Mouse (Mus musculus) CH12.LX (cell line): ENCODE results near the gene Cptp.

Source experiments
- CHD1 ChIP-seq: IDR thresholded peaks from 2 replicates; pipeline ENCODE4 v1.6.1; 2012; ENCODE audit warnings: low read depth, low read length, improper control_type of control experiment, inconsistent platforms
- CTCF ChIP-seq, 2 experiments: IDR thresholded peaks in 1 of 2; conservative IDR thresholded peaks in 1 of 2; 2 replicates each; pipeline ENCODE4 v1.5.1; 2011 to 2012; ENCODE audit warnings: low read depth in 2 of 2, low read length in 2 of 2, improper control_type of control experiment in 1 of 2, inconsistent platforms in 1 of 2, mild to moderate bottlenecking in 1 of 2, moderate library complexity in 1 of 2
- EP300 ChIP-seq: IDR thresholded peaks from 2 replicates; pipeline ENCODE4 v1.6.1; 2011; ENCODE audit warnings: low read length, improper control_type of control experiment
- HCFC1 ChIP-seq: IDR thresholded peaks from 2 replicates; pipeline ENCODE4 v1.6.1; 2012; ENCODE audit warnings: low read depth, mild to moderate bottlenecking, inconsistent platforms, low read length, improper control_type of control experiment
- MAFK ChIP-seq: IDR thresholded peaks from 2 replicates; pipeline ENCODE4 v1.6.1; 2011; ENCODE audit warnings: low read length, improper control_type of control experiment; ENCODE audit not compliant: insufficient replicate concordance
- POLR2A ChIP-seq: IDR thresholded peaks from 2 replicates; pipeline ENCODE4 v1.6.1; 2011; ENCODE audit warnings: low read depth, mild to moderate bottlenecking, improper control_type of control experiment, low read length
- RAD21 ChIP-seq: IDR thresholded peaks from 2 replicates; pipeline ENCODE4 v1.6.1; 2011; ENCODE audit warnings: low read depth, mild to moderate bottlenecking, low read length, improper control_type of control experiment, moderate library complexity
- TBP ChIP-seq: conservative IDR thresholded peaks from 2 replicates; pipeline ENCODE4 v1.6.1; 2011; ENCODE audit warnings: low read depth, low read length, improper control_type of control experiment
- USF1 ChIP-seq: IDR thresholded peaks from 2 replicates; pipeline ENCODE4 v1.6.1; 2014; ENCODE audit warnings: low read depth, mild to moderate bottlenecking, inconsistent platforms, low read length, improper control_type of control experiment
- ZC3H11A ChIP-seq: IDR thresholded peaks from 2 replicates; pipeline ENCODE4 v1.6.1; 2012; ENCODE audit warnings: low read depth, mild to moderate bottlenecking, inconsistent platforms, low read length, improper control_type of control experiment
- ZMIZ1 ChIP-seq: IDR thresholded peaks from 2 replicates; pipeline ENCODE4 v1.6.1; 2012; ENCODE audit warnings: low read depth, mild to moderate bottlenecking, inconsistent platforms, low read length, improper control_type of control experiment

GRCm38 (mm10) chr4:155894311-155894881, 25.2 kb upstream of the Cptp start:
- TF ChIP-seq USF1 = no peak
- TF ChIP-seq CTCF (conservative IDR thresholded peaks at IDR 0.05 in 1 of 2, IDR thresholded peaks at IDR 0.05 in 1 of 2; ENCODE audit: low read depth in 2 of 2, low read length in 2 of 2) = no peak
- no peak for TF ChIP-seq HCFC1
- no peak for TF ChIP-seq CHD1
- TF ChIP-seq ZC3H11A = no peak
- TF ChIP-seq POLR2A = no peak
- no peak for TF ChIP-seq ZMIZ1
- no peak for TF ChIP-seq RAD21
- no peak for TF ChIP-seq TBP
- no peak for TF ChIP-seq MAFK
- TF ChIP-seq EP300 = no peak
